Mouse (Mus musculus) lung, adult 2 months (tissue): Measurements from ENCODE around the gene Nlrp4a. TPM values are rescaled to one million over a fixed set of nuclear protein-coding genes. Genes with fewer than 3 reads are reported as not detected.
"Not testable (repeated sequence)": the region's sequence is repeated elsewhere in the genome, so short reads cannot be mapped to it uniquely, and the experiment has no call there.

Source experiments
- DNase-seq: peaks from one replicate; pipeline ENCODE4 v3.0.0; 2022
- H3K4me1 ChIP-seq: fragments of 200-500 bp; 2 replicates; pipeline ENCODE4 v1.6.1; 2011; ENCODE audit warnings: low read length; ENCODE audit not compliant: control insufficient read depth, insufficient read depth
- H3K4me3 ChIP-seq: fragments of 200-500 bp; replicated peaks from 2 replicates; pipeline ENCODE3; 2011; ENCODE audit warnings: low read depth, mild to moderate bottlenecking, control low read depth, low read length; ENCODE audit errors: extremely low read depth
- CTCF ChIP-seq: fragments of 200-500 bp; IDR thresholded peaks from 2 replicates; pipeline ENCODE4 v1.5.1; 2011; ENCODE audit warnings: mild to moderate bottlenecking, low read length, control low read depth; ENCODE audit not compliant: insufficient read depth
- POLR2A ChIP-seq: fragments of 200-500 bp; IDR thresholded peaks from 2 replicates; pipeline ENCODE4 v1.6.1; 2011; ENCODE audit warnings: low read depth, mild to moderate bottlenecking, control low read depth, low read length, borderline replicate concordance; ENCODE audit errors: extremely low read depth
- WGBS: fragments of 180-500 bp; shearing (Covaris S2); methylation state at CpG from one replicate; pipeline ENCODE4 v1.1.7; 2018; 5-methylcytosine and 5-hydroxymethylcytosine counted together
- polyA plus RNA-seq: library from polyadenylated mRNA; depleted of rRNA; stranded (reverse); fragments of >200 nt; gene quantifications from 2 replicates; pipeline ENCODE4 v1.2.3, GENCODE M21; 2012; rRNA removed

Gene Nlrp4a
- not detected in 2 replicates for polyA plus RNA-seq

DNA sequence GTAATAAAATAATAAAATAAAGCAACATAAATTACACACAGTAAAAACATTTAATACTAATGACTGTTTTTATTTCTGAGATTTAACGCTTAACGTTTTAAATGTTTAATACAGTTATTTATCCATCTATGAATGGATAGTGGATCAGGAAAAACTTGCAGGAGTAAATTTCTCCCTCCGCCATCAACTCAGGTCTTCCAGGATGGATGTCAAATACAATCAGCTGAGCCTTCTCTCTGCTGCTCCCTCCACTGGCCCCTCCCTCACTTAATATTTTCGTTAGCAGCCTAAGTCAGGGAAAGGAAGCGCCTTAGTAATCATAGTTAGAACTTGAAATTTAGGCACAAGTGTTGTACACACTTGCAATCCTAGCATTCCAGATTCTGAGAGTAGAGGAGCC is at the start of gene Nlrp4a:
Nlrp4a (plus strand) TSS at position 301 of the 400 bp plus-strand sequence.
- Histone ChIP-seq H3K4me1 (no peaks in the 10 kb centered on the region), H3K4me3 (no peak within 1 kb of the TSS)
- DNase-seq: no peak
- no peak for TF ChIP-seq POLR2A
- no peak for TF ChIP-seq CTCF
- 80% methylated on average over 5 of the region's 5 CpGs for WGBS

DNA sequence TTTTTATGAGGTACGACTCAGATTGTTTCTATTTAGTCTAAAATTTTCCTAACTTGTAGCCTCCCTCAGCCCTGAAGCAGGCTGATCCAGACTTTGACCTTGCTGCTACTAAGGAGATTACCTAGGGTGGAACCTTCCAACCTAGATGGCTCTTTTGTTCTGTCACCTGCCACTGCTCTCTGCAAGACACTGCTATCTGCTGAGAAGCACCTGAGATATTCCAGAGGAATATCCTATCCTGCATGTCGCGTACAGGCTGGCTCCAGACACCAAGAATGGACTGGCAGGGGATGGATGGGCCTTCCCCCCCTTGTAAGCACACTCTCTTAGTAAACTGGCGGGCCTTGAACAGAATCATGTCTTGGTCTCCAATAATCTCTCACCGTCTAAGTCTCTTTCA is 48.2 kb upstream of the Nlrp4a start:
- H3K4me1 ChIP-seq, DNase-seq, H3K4me3 ChIP-seq: not testable (repeated sequence)
- 71% methylated on average over 5 of the region's 5 CpGs for WGBS

DNA sequence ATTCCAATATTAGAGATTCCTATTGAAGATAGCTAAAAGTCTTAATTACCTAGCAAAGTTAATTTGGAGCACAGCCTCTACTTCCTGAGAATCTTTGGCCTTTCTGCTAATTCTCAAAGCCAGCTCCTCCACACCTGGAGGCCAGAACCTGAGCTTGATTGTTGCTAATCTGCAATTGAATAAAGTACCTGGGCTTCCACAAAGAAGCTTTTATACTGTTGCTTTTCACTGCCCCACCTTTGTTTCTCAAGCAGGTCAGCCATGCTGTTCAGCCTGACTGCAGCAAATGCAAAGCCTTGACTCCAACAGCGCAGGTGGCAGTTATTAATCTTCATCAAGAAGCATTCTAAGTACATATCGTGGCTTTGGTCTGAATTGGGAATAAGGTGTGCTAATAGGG is 43.8 kb upstream of the Nlrp4a start:
- H3K4me1 ChIP-seq, DNase-seq: not testable (repeated sequence)
- 70% methylated on average over 2 of the region's 2 CpGs for WGBS

DNA sequence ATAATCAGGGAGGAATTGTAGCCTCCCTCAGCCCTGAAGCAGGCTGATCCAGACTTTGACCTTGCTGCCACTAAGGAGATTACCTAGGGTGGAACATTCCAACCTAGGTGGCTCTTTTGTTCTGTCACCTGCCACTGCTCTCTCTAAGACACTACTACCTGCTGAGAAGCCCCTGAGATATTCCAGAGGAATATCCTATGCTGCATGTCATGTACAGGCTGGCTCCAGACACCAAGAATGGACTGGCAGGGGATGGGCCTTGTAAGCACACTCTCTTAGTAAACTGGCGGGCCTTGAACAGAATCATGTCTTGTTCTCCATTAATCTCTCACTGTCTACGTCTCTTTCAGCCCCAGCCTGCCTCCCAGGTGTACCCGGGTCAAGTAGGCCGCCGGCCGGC is 43.1 kb upstream of the Nlrp4a start:
- not testable (repeated sequence) for H3K4me3 ChIP-seq, DNase-seq, H3K4me1 ChIP-seq
- 81% methylated on average over 6 of the region's 6 CpGs for WGBS

More for the DNA sequence above, 43.8 kb upstream of the Nlrp4a start:
- H3K4me3 ChIP-seq: not testable (repeated sequence)

DNA sequence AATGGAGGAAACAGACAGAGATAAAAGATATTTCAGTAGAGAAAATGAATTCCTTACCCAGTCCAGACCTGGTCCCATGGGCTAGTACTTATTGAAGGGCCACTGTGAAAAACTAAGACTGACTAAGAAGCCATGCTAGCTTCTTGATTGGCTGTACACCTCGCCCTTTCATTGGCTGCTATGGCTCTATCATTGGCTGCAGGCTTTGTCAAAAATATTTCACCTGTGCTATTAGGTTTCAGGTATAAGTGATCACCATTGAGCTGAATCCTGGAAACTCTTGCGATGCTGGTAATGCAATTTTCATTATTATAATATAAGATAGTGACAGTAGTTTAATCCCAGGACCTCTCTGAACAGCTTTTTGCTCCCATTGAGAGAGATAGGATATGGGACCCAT is 31.3 kb upstream of the Nlrp4a start, which contains the start of gene Nlrp9c:
Nlrp9c (minus strand) TSS at position 101 of the 400 bp plus-strand sequence.
- not testable (repeated sequence) for H3K4me1 ChIP-seq, H3K4me3 ChIP-seq, DNase-seq
- 51% methylated on average over 2 of the region's 2 CpGs for WGBS

DNA sequence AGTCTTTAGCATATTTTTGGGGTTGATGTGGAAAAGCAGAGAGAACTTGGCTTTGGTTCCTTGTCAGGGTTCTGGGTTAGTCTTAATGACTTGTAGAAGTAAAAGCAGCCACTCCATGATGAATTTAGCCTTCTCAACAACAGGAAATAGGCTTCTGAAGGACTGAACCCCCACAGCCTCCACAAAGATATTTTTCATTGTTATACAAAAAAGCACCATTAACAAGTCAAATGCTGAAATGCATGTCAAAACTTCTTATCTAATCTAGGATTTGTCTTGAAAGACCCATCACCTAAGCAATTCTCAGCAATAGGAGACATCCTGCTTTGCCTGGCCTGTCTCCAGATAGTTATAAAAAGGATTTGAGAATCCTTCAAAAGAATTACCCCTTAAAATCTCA is 41.8 kb downstream of the Nlrp4a start:
- no peak overlapping the region for H3K4me3 ChIP-seq
- TF ChIP-seq CTCF: no peak
- no peak for TF ChIP-seq POLR2A
- DNase-seq: no peak
- H3K4me1 ChIP-seq: no peaks in the 10 kb centered on the region

DNA sequence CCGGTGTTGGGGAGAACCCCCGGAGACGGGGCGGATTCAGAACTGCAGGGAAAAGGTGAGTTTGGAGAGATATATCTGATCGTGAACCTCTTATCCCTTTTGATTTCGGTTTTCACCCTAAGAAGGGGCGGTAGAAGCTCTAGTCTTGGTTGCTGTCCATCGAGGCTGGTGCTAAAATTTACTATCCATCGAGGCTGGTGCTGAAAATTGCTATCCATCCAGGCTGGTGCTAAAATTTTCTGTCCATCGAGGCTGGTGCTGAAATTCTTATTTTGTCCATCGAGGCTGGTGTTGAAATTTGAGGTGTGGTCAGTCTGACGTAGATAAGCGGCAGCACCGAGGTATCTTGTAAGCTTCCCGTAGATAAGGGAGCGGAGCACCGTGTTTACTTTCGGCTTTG is 54.6 kb downstream of the Nlrp4a start:
- H3K4me3 ChIP-seq: not testable (repeated sequence)
- 77% methylated on average over 18 of the region's 18 CpGs for WGBS

More for the DNA sequence above, 54.6 kb downstream of the Nlrp4a start:
- DNase-seq, H3K4me1 ChIP-seq: not testable (repeated sequence)

Other genes starting within 250 kb of the Nlrp4a start
- gene Vmn1r184, start 174.8 kb upstream of the Nlrp4a start, polyA plus RNA-seq: not detected in 2 replicates
- gene Cyp2a4, start 127.9 kb upstream of the Nlrp4a start, polyA plus RNA-seq: 0.12 TPM in 1 of 2 replicates, not detected in the other
- gene Nlrp9c, start 31.4 kb upstream of the Nlrp4a start, polyA plus RNA-seq: not detected in 2 replicates
- gene Nlrp9a, start 99.9 kb downstream of the Nlrp4a start, polyA plus RNA-seq: not detected in 2 replicates
- gene Vmn1r185, start 183.4 kb downstream of the Nlrp4a start, polyA plus RNA-seq: not detected in 2 replicates